Mouse (Mus musculus) C2C12 (cell line): Measurements from ENCODE around the gene Fxyd6. TPM values are rescaled to one million over a fixed set of nuclear protein-coding genes. Genes with fewer than 3 reads are reported as not detected.

Experiments used
- H3K27me3 ChIP-seq: one replicate; pipeline ENCODE4 v1.6.1; 2011; ENCODE audit not compliant: control insufficient read depth, insufficient read depth, insufficient read length
- H3K36me3 ChIP-seq: one replicate; pipeline ENCODE4 v1.6.1; 2011; ENCODE audit not compliant: control insufficient read depth, insufficient read depth
- H3K4me3 ChIP-seq: one replicate; pipeline ENCODE4 v1.5.1; 2011; ENCODE audit warnings: mild to moderate bottlenecking, control low read depth; ENCODE audit not compliant: poor library complexity, insufficient read depth, severe bottlenecking
- H3K79me2 ChIP-seq: one replicate; pipeline ENCODE4 v1.6.1; 2011; ENCODE audit not compliant: control insufficient read depth, insufficient read depth
- H3K79me3 ChIP-seq: one replicate; pipeline ENCODE4 v1.6.1; 2011; ENCODE audit warnings: low read depth, control low read depth
- H3ac ChIP-seq: one replicate; pipeline ENCODE3; 2011; ENCODE audit warnings: low read depth; ENCODE audit not compliant: control insufficient read depth, insufficient read length
- CEBPB ChIP-seq: IDR thresholded peaks from one replicate; pipeline ENCODE4 v1.6.1; 2011; ENCODE audit warnings: low read depth, mild to moderate bottlenecking, control low read depth, moderate library complexity
- CTCF ChIP-seq: IDR thresholded peaks from one replicate; pipeline ENCODE4 v1.5.1; 2011; ENCODE audit not compliant: control insufficient read depth, insufficient read depth, insufficient read length
- FOSL1 ChIP-seq: IDR thresholded peaks from one replicate; pipeline ENCODE4 v1.8.0; 2011; ENCODE audit warnings: mild to moderate bottlenecking, low read length; ENCODE audit not compliant: poor library complexity, insufficient read depth, severe bottlenecking
- MAX ChIP-seq: IDR thresholded peaks from one replicate; pipeline ENCODE4 v1.6.1; 2011; ENCODE audit warnings: mild to moderate bottlenecking, control low read depth
- MYOD1 ChIP-seq: IDR thresholded peaks from one replicate; pipeline ENCODE4 v1.6.1; 2011; ENCODE audit warnings: low read depth; ENCODE audit not compliant: control insufficient read depth, insufficient read length
- MYOG ChIP-seq: IDR thresholded peaks from one replicate; pipeline ENCODE4 v1.6.1; 2011; ENCODE audit not compliant: control insufficient read depth, insufficient read length; ENCODE audit errors: extremely low read depth
- USF1 ChIP-seq: IDR thresholded peaks from one replicate; pipeline ENCODE4 v1.6.1; 2011; ENCODE audit warnings: low read depth, mild to moderate bottlenecking, control low read depth, moderate library complexity
- polyA plus RNA-seq: library from polyadenylated mRNA; unstranded; fragments of >200 nt; fragmentation: generic; extraction: Trizol; gene quantifications from one replicate; pipeline ENCODE4 v1.2.1, GENCODE M21; 2012; ENCODE audit warnings: missing spikeins

Gene Fxyd6
- polyA plus RNA-seq, 1 experiment, result not detected

GRCm38 (mm10) chr9:45413478-45414140, 43.6 kb downstream of the Fxyd6 start:
- no peaks in the 10 kb centered on the region for H3K79me3 ChIP-seq
- H3K4me3 ChIP-seq, result no peak overlapping the region
- no peak for TF ChIP-seq FOSL1
- TF ChIP-seq MYOD1, result no peak
- no peak for TF ChIP-seq USF1
- TF ChIP-seq MYOG, result no peak
- no peak overlapping the region for H3ac ChIP-seq
- peaks cover 3% of the 10 kb centered on the region for H3K27me3 ChIP-seq
- H3K79me2 ChIP-seq, result no peaks in the 10 kb centered on the region
- H3K36me3 ChIP-seq, result no peaks in the 10 kb centered on the region

DNA sequence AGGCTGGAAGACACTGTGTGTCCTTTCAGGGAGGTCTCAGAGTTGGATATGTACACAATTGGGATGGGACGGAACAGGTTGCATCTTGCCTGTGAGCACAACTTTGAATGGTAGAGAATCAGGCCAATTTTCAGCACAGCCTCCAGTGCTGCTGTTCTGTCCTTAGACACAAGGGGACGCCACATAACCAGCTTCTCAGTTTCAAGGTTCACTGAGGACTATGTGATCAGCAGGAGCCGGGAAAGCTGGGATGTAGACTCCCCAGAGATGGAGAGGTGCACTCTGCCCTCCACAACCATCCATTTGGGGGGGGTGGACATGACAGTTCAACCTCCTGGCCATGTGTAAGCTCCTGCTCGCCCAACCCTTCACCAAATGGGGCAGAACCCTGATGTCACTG, 45.9 kb downstream of the Fxyd6 start:
- no peak for TF ChIP-seq FOSL1
- peak; percentile 12 for TF ChIP-seq CTCF
- H3K79me2 ChIP-seq, result no peaks in the 10 kb centered on the region
- H3ac ChIP-seq, result no peak overlapping the region
- H3K79me3 ChIP-seq, result no peaks in the 10 kb centered on the region
- no peak overlapping the region for H3K4me3 ChIP-seq
- no peaks in the 10 kb centered on the region for H3K36me3 ChIP-seq
- H3K27me3 ChIP-seq, result peaks cover 8% of the 10 kb centered on the region

DNA sequence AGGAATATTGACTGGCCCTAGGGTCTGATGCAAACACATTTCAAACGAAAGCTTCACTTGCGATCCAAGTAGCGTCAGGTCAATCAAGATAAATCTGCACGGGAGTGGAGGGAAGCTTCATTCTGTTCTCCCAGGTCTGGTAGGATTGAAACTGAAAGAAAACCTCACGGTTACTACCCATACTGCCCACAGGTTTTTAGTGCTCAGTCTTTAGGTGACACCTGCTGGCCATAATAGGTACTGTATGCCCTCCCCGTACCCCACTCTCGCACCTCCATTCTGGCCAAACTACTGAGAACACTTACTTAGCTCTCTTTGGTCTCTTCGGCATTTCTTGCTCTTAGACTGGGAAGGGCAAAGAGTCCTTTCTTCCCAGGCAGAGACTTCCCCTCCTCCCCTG, 47.3 kb downstream of the Fxyd6 start:
- Histone ChIP-seq H3K36me3 (no peaks in the 10 kb centered on the region), H3K27me3 (peaks cover 10% of the 10 kb centered on the region), H3K79me2 (no peaks in the 10 kb centered on the region), H3K79me3 (no peaks in the 10 kb centered on the region), H3K4me3 (no peak overlapping the region), H3ac (no peak overlapping the region)
- TF ChIP-seq USF1 (no peak), CTCF (peak; percentile 17)

DNA sequence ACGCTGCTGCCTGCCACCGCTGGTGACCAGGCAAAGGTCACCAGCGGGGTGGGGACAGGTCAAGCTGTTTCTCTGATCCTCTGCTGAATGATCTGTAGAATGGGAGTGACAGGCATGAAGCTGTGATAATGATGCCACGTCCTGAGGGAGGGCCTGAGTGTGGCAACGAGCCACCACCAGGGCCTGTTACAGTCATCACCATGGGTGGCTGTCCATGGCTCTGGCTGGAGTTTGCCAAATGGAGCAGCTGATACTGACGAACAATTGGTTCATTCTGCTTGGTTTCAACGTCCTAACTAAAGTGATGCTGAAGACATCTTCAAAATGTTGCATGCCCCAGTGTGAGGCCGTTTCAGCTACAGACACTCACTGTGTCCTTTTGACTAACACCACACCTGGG, 48.3 kb downstream of the Fxyd6 start:
- Histone ChIP-seq H3K36me3 (no peaks in the 10 kb centered on the region), H3ac (no peak overlapping the region), H3K79me3 (no peaks in the 10 kb centered on the region), H3K79me2 (no peaks in the 10 kb centered on the region), H3K4me3 (no peak overlapping the region), H3K27me3 (peaks cover 10% of the 10 kb centered on the region)
- TF ChIP-seq USF1, result no peak
- no peak for TF ChIP-seq MAX
- no peak for TF ChIP-seq CTCF
- TF ChIP-seq FOSL1, result no peak
- no peak for TF ChIP-seq MYOG
- no peak for TF ChIP-seq CEBPB
- TF ChIP-seq MYOD1, result no peak

GRCm38 (mm10) chr9:45421209-45421608, 51.2 kb downstream of the Fxyd6 start:
- no peak for TF ChIP-seq FOSL1
- TF ChIP-seq USF1, result no peak
- TF ChIP-seq CEBPB, result no peak
- no peak for TF ChIP-seq MAX
- no peak for TF ChIP-seq CTCF
- TF ChIP-seq MYOG, result no peak
- no peak for TF ChIP-seq MYOD1

DNA sequence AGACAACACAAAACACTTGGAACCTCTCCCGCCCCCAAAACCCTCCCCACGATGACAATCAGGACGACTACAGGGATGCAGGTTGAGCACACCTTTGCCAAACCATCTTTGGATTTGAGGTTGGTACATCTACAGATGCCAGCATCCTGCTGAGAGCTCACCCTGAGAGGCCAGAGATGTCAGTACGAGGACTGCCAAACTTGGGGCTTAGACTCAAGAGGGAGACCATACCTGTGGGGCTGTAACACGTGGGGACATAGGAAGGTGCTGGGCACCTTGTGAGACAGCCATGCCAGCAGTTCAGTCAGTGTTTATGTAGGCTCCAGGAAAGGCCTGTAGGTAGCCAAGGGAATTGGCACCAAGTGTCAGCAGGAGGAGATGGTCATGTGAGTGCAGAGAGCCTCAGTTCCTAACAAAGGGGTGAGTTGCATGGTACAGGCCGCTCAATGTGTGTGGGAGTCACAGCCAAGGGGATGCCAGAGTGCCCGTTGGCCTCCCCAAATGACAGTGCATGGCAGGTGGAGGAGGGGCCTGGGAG, 52.8 kb downstream of the Fxyd6 start:
- no peaks in the 10 kb centered on the region for H3K36me3 ChIP-seq
- no peaks in the 10 kb centered on the region for H3K79me2 ChIP-seq
- H3K79me3 ChIP-seq, result no peaks in the 10 kb centered on the region
- TF ChIP-seq FOSL1 (no peak), MYOD1 (no peak), CEBPB (no peak), MAX (no peak), CTCF (no peak), MYOG (no peak), USF1 (no peak)
- no peak overlapping the region for H3K4me3 ChIP-seq
- H3ac ChIP-seq, result no peak overlapping the region
- peaks cover 11% of the 10 kb centered on the region for H3K27me3 ChIP-seq

More at GRCm38 (mm10) chr9:45421209-45421608, 51.2 kb downstream of the Fxyd6 start:
- Histone ChIP-seq H3K79me2 (no peaks in the 10 kb centered on the region), H3K4me3 (no peak overlapping the region), H3K79me3 (no peaks in the 10 kb centered on the region), H3ac (no peak overlapping the region), H3K36me3 (no peaks in the 10 kb centered on the region), H3K27me3 (peaks cover 13% of the 10 kb centered on the region)
